Mouse (Mus musculus) olfactory bulb, adult 2 months (tissue): ENCODE data around the gene Nelfb.

Experiments
- CTCF ChIP-seq: fragments of 200-500 bp; IDR thresholded peaks from 2 replicates; pipeline ENCODE4 v1.5.1; 2012; ENCODE audit warnings: low read depth, mild to moderate bottlenecking, low read length, moderate library complexity; ENCODE audit not compliant: insufficient read depth
- POLR2A ChIP-seq: fragments of 200-500 bp; IDR thresholded peaks from 2 replicates; pipeline ENCODE4 v1.6.1; 2012; ENCODE audit warnings: mild to moderate bottlenecking, low read depth, low read length, moderate library complexity; ENCODE audit not compliant: insufficient read depth

DNA sequence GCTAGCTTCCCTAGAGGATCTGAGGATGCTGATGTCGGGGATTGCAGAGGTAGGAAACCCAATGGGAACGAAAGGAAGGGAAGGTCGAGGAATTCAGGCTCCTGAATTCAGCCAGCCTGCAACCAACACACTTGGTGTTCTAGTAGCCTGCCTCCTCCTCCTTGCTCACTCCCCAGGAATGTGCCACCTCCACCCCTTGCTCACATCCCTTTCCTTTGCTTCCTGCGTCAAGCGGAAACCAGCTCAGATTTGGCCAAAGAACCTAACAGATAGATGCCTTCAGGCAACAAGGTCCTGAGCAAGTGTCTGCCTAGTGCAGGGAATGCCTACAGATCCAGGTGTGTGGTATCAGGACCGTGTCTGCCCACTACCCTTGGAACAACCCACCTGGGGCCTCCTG is 34.7 kb downstream of the Nelfb start:
- TF ChIP-seq CTCF (no peak), POLR2A (no peak)
